Mouse (Mus musculus): ENCODE data around the gene Nudt4. TPM values are rescaled to one million over a fixed set of nuclear protein-coding genes. Genes with fewer than 3 reads are reported as not detected.

Gene Nudt4
- polyA plus RNA-seq (2015; fragmentation: Nextera tagmentation; extraction: Ambion mirVana) = 215 and 232 TPM in 2 replicates

DNA sequence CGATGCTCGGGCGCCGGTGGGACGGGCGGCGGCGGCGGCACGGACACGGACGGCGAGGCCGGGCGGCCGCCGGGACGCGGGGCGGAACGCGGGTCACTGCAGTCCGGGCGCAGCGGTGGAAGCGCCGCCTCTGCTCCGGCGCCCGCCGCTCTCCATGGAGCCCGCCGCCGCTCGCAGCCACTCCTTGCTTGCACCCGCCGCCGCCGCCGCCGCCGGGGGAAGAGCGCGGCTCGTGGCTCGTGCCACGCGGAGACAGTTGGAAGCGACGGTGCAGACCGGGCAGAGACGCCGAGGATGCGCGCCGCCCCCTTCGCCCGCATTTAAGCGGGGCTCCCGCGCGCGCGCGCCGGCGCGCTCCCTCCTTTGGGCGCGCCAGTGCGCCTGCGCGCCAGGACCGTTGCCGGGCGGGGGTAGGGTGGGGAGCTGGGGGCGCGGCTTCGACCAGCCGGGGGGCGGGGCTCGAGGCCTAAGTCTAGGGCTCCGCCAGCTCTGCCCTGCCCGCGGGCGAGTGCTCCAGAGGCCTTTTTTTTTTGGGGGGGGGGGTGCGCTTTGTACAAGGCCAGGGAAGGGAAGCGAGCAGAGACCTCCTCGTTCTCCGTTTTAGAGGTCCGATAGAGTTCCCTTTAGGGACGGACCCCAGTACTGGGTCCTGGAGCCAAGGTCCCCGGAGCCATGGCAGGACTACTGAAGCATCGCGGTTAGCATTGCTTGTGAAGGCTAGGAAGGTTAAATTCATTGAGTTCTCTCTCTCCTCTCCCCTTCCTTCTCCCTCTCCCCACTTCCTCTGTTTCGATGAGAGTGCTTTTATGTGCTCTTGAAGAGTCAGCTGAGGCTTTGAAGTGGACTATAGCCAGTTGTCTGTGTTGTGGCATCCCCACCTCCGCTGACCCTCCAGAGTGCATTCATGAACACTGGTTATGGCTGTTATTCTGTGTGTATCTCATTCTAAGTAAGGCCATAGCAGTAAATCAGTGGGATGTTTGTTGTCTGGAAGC is at the start of gene Nudt4:
Nudt4 (minus strand) TSS at position 296 of the 995 bp plus-strand sequence.
- Histone ChIP-seq H3K36me3 (ENCODE audit: insufficient read depth, low read length) (no peaks in the 10 kb centered on the region), H3K9me3 (replicated peaks; ENCODE audit: low read length) (no peaks in the 10 kb centered on the region), H3K4me1 (replicated peaks; ENCODE audit: insufficient read depth, low read length) (0 out of 2 replicates have a peak, but pooled peaks cover 4% of the 10 kb centered on the region), H3K4me3 (replicated peaks; ENCODE audit: low read depth, low read length) (peak within 1 kb of the TSS; percentile 90), H3K27me3 (ENCODE audit: insufficient read depth, low read length) (no peaks in the 10 kb centered on the region), H3K4me2 (ENCODE audit: low read length) (peak within 1 kb of the TSS; percentile 66), H3K27ac (peak within 1 kb of the TSS; percentile 96), H3K9ac (ENCODE audit: low read depth, low read length) (peak within 1 kb of the TSS; percentile 97)
- WGBS = 2% methylated on average over 76 of the region's 97 CpGs
- TF ChIP-seq CTCF (IDR thresholded peaks at IDR 0.05; ENCODE audit: low read depth) = no peak
- DNase-seq (ENCODE audit: low spot score) = peak; percentile 93
- peak; percentile 84 for ATAC-seq (replicated peaks; ENCODE audit: low FRiP score, low read depth)

DNA sequence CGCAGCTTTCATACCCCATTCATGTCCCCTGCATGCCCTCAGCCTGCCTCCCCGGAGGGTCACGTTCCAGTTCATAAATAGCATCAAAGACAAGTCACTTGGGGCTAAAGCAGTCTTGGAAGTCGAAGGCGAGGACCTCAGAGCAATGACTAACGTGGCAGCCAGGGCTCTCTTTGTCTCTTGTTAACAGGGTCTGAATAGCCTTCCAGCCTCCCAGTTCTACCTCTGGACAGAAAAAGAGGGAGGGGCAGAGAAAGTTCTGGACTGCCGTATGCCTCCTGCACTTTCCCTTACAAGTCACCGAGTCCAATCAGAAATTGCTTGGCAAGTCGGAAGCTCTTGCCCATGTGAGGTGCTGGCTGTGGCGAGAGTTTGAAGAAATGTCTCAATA is 47.4 kb upstream of the Nudt4 start:
- peak overlapping the region; percentile 54; the same call in 1 of the 2 replicates for H3K27ac ChIP-seq
- TF ChIP-seq CTCF (IDR thresholded peaks at IDR 0.05; ENCODE audit: low read depth) = 0 out of 2 replicates have a peak, but pooled peaks have one; percentile 25
- H3K4me1 ChIP-seq (replicated peaks; ENCODE audit: insufficient read depth, low read length) = peaks cover 10% of the 10 kb centered on the region; the same call in 1 of the 2 replicates
- DNase-seq (ENCODE audit: low spot score) = peak; percentile 63
- H3K9me3 ChIP-seq (replicated peaks; ENCODE audit: low read length) = no peaks in the 10 kb centered on the region
- H3K36me3 ChIP-seq (ENCODE audit: insufficient read depth, low read length) = no peaks in the 10 kb centered on the region
- H3K4me3 ChIP-seq (replicated peaks; ENCODE audit: low read depth, low read length) = no peak overlapping the region
- H3K27me3 ChIP-seq (ENCODE audit: insufficient read depth, low read length) = no peaks in the 10 kb centered on the region
- 20% methylated on average over 10 of the region's 10 CpGs for WGBS
- peak overlapping the region; percentile 38; the same call in 1 of the 2 replicates for H3K4me2 ChIP-seq (ENCODE audit: low read length)
- 0 out of 2 replicates have a peak, but pooled peaks have one; percentile 29 for ATAC-seq (replicated peaks; ENCODE audit: low FRiP score, low read depth)
- H3K9ac ChIP-seq (ENCODE audit: low read depth, low read length) = 0 out of 2 replicates have a peak overlapping the region, but pooled peaks have one; percentile 35

GRCm38 (mm10) chr10:95610666-95611330 is 46.9 kb upstream of the Nudt4 start:
- Histone ChIP-seq H3K9ac (ENCODE audit: low read depth, low read length) (0 out of 2 replicates have a peak overlapping the region, but pooled peaks have one; percentile 35), H3K4me1 (replicated peaks; ENCODE audit: insufficient read depth, low read length) (peaks cover 7% of the 10 kb centered on the region; the same call in 1 of the 2 replicates), H3K36me3 (ENCODE audit: insufficient read depth, low read length) (no peaks in the 10 kb centered on the region), H3K9me3 (replicated peaks; ENCODE audit: low read length) (no peaks in the 10 kb centered on the region), H3K4me3 (replicated peaks; ENCODE audit: low read depth, low read length) (no peak overlapping the region), H3K27ac (peak overlapping the region; percentile 54; the same call in 1 of the 2 replicates), H3K4me2 (ENCODE audit: low read length) (peak overlapping the region; percentile 38), H3K27me3 (ENCODE audit: insufficient read depth, low read length) (no peaks in the 10 kb centered on the region)
- ATAC-seq (replicated peaks; ENCODE audit: low FRiP score, low read depth) (no peak), DNase-seq (ENCODE audit: low spot score) (no peak)
- WGBS = 26% methylated on average over 13 of the region's 16 CpGs
- no peak for TF ChIP-seq CTCF (IDR thresholded peaks at IDR 0.05; ENCODE audit: low read depth)

GRCm38 (mm10) chr10:95604979-95605613 is 41.1 kb upstream of the Nudt4 start:
- peak; percentile 71 for DNase-seq (ENCODE audit: low spot score)
- Histone ChIP-seq H3K4me2 (ENCODE audit: low read length) (peak overlapping the region; percentile 46), H3K4me3 (replicated peaks; ENCODE audit: low read depth, low read length) (no peak overlapping the region), H3K27ac (0 out of 2 replicates have a peak overlapping the region, but pooled peaks have one; percentile 31), H3K36me3 (ENCODE audit: insufficient read depth, low read length) (no peaks in the 10 kb centered on the region), H3K27me3 (ENCODE audit: insufficient read depth, low read length) (no peaks in the 10 kb centered on the region), H3K4me1 (replicated peaks; ENCODE audit: insufficient read depth, low read length) (peaks cover 8% of the 10 kb centered on the region; the same call in 1 of the 2 replicates), H3K9me3 (replicated peaks; ENCODE audit: low read length) (no peaks in the 10 kb centered on the region), H3K9ac (ENCODE audit: low read depth, low read length) (0 out of 2 replicates have a peak overlapping the region, but pooled peaks have one; percentile 42)
- WGBS = 14% methylated on average over 22 of the region's 22 CpGs
- peak; percentile 88 for ATAC-seq (replicated peaks; ENCODE audit: low FRiP score, low read depth)
- no peak for TF ChIP-seq CTCF (IDR thresholded peaks at IDR 0.05; ENCODE audit: low read depth)

DNA sequence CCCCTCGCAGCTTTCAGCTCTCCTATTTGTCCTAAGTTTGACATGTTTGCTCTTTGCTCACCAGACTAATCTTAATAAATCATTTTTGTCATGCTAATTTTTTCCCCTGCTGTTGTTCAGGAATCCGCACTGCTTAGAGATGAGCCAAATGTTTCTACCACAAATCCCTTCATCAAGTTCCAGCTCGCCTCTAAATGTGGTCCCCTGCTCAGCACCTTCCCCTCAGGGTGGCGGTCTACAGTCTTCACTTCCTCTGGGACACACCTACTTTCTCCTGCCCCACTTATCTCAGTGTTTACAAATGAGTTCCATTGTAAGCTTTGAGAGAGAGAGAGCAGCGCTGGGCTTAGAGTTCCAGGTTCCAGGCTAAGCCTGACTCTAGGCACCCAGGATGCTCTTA is 36.6 kb upstream of the Nudt4 start:
- H3K9me3 ChIP-seq (replicated peaks; ENCODE audit: low read length) = no peaks in the 10 kb centered on the region
- no peak for TF ChIP-seq CTCF (IDR thresholded peaks at IDR 0.05; ENCODE audit: low read depth)
- no peak overlapping the region for H3K27ac ChIP-seq
- no peak overlapping the region for H3K4me2 ChIP-seq (ENCODE audit: low read length)
- no peaks in the 10 kb centered on the region for H3K27me3 ChIP-seq (ENCODE audit: insufficient read depth, low read length)
- no peaks in the 10 kb centered on the region for H3K36me3 ChIP-seq (ENCODE audit: insufficient read depth, low read length)
- H3K9ac ChIP-seq (ENCODE audit: low read depth, low read length) = no peak overlapping the region
- ATAC-seq (replicated peaks; ENCODE audit: low FRiP score, low read depth) (no peak), DNase-seq (ENCODE audit: low spot score) (no peak)
- peaks cover 8% of the 10 kb centered on the region; the same call in 1 of the 2 replicates for H3K4me1 ChIP-seq (replicated peaks; ENCODE audit: insufficient read depth, low read length)
- no peak overlapping the region for H3K4me3 ChIP-seq (replicated peaks; ENCODE audit: low read depth, low read length)
- 62% methylated on average over 5 of the region's 5 CpGs for WGBS
